Mouse (Mus musculus) embryo, embryonic 10.5 days (tissue): ENCODE results near the gene Kcnj14.

Experiments
- DNase-seq: peaks from one replicate; pipeline ENCODE4 v3.0.0-alpha.2; 2015; ENCODE audit warnings: low spot score

The Kcnj14 gene

DNA sequence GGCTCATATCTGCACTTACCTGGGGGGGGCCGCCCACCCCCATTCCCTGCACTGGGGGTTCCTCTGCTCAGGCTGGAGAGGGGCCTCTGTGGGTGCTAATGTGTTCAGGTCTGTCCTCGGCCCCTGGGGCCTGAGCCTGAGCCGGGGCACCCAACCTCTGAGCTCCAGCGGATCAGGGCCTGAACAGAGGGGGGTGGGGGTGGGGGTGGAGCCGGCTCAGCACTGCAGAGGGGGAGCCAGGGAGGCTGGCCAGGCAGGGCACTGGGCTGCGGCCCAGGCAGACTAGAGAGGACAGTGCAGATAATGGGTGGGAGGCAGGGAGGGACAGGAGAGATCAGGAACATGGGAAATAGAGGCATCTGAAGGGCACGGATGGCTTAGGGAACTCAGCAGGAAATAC lies at the start of gene Kcnj14:
TSS of gene Kcnj14 (minus strand) at position 185 of the 400 bp plus-strand sequence.
- no peak for DNase-seq

DNA sequence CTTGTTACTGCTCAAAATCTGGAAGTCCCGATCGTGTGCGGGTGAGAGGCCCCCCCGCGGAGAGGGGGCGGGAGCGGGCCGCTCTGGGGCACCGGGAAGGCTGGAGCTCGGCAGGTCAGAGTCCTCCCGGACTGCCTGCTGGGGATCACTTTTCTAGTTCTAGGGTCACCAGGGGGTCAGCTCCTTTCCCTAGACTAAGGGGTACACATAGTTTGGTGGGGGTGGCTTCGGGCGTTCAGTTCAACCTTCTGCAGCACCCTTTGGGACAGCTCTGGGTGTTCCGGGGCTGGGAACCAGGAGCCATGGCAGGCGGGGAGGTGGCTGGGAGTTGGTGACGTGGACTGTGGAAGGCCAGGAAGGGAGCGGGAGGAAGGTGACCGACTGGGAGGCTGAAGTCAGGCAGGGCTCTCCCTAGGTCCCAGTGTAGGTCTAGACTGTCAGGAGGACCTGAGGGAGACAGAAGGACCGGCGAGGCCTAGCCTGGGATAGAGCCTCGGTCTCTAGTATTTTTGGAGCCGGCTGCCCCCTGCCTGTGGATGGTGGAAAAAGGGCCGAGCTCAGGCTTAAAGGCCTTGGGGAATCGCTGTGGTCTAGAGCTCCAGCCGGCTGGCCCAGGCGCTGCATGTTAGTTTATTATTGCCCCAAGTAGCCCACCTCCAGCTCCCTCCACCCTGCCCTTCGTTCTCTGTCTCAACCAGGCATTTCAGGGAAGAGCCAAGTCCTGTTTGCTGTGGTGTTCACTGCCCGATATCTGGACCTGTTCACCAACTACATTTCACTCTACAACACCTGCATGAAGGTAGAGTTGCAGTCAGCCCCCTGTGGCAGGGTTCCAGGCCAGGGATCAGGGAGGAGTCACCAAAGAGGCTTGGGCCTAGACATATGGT lies 48.7 kb upstream of the Kcnj14 start:
- DNase-seq: peak; percentile 73

DNA sequence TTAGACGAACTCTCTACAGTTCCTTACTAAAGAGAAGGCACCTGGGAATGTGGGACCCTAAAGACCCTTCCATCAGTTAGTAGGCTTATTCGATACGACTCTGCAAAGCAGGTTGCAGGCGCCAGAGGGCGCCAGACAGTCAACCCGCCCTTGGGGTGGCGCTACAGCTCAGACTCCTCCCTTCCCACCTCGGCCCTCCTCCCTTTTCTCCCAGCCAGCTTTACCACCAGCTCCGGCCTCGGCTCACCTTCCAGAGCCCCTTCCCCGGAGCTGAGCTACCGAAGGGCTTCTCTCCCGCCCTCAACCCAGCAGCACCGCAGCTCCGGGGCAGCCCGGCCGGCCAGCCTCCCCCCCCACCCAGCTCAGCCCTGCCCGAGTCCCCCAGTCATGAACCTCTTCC lies 48.0 kb upstream of the Kcnj14 start, which contains the start of gene Kdelr1:
TSS of gene Kdelr1 (plus strand) at position 149 of the 400 bp plus-strand sequence.
- peak; percentile 96 for DNase-seq

DNA sequence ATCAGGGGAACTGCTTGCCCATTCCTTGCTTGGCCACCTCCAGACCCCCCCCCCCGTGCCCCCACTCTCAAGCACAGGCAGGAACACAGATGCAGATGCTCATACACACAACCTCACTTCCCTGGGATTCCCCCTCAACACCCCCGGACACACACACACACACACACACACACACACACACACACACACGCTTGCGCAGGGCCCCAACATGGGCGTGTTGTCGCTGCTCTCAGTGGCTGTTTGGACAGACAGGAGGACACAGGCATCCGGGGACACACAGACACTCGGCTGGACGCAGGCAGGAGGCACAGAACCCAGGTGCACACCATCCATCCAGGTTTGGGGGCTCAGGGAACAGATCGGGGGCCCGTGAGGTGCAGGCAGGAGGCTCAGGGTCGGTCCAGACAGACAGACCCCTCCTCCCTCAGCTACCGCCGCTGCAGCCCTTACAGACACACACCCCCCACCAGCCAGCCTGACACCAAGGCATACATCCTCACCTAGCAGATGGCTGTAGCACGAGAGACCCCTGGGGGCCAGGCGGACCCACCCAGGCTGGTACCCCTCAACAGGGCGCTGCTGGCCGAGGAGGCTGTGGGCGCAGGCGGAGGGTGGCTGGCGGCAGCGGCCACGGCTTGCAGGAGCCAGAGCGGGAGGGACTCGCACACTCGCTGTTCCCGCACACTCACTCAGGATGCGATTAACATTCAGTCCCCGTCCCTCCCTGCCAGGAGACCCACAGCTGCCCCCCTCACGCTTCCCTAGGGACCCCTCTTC lies 45.9 kb upstream of the Kcnj14 start:
- peak; percentile 10 for DNase-seq

DNA sequence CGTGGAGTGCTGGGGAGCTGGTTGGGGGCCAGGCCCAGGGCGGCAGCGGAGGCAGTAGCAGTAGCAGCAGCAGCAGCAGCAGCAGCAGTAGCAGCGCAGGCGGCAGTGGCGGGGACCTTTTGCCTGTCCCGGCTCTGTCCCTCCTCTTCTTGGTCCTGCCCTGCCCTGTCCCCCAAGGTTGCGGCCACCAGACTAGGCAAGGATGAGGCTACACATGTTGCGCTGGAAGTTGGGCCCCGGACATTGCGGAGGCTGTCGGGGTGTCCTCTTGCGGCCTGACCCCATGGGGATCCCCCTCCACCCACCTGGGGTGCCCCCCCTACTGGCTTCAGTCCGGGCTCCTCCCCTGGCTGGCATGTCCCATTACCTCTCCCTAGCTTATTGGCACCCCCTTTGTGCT lies 45.2 kb upstream of the Kcnj14 start:
- DNase-seq: no peak

DNA sequence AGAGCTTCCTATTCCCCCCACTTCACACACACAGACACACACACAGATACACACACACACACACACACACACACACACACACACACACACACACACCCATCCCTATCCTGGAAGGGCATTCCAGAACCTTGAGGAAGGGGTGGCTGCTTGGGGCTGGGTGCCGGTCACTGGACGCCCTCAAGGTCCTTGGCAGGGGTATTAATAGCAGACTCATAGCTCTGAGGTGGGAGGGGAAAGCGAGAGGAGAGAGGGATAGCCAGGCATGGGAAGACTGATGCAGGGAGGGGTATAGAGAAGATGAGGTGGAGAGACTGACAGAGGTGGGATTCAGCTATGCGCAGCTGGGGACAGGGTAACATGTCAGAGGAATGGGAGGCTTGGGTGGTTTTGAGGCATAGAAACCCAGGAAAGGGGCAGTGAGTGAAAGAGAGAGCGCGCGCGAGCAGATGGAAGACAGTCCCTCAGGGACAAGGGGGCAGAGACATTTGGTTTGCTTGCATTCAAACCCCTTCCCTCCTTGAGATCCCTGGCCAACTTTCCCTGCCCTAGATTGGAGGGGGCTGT lies 44.6 kb upstream of the Kcnj14 start:
- DNase-seq: peak; percentile 27

DNA sequence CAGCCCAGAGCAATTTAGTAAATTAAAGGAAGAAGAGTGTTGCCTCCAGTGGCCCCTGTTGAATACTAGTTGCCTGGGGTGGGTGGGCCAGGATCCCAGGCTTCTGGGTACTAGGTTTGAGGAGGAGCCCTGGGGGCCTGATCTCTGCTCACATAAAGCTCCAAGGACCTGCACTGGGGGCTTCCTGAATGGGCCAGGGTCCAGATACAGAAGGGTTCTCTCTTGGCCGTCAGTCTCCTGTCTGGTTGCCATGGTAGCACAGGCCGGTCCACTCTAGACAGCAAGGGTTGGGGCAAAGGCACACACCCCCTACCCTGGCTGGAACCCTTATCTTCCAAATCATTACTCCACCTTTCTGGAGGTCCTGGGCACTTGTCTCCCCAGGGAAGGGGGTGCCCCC lies 43.3 kb upstream of the Kcnj14 start:
- DNase-seq: peak; percentile 33

DNA sequence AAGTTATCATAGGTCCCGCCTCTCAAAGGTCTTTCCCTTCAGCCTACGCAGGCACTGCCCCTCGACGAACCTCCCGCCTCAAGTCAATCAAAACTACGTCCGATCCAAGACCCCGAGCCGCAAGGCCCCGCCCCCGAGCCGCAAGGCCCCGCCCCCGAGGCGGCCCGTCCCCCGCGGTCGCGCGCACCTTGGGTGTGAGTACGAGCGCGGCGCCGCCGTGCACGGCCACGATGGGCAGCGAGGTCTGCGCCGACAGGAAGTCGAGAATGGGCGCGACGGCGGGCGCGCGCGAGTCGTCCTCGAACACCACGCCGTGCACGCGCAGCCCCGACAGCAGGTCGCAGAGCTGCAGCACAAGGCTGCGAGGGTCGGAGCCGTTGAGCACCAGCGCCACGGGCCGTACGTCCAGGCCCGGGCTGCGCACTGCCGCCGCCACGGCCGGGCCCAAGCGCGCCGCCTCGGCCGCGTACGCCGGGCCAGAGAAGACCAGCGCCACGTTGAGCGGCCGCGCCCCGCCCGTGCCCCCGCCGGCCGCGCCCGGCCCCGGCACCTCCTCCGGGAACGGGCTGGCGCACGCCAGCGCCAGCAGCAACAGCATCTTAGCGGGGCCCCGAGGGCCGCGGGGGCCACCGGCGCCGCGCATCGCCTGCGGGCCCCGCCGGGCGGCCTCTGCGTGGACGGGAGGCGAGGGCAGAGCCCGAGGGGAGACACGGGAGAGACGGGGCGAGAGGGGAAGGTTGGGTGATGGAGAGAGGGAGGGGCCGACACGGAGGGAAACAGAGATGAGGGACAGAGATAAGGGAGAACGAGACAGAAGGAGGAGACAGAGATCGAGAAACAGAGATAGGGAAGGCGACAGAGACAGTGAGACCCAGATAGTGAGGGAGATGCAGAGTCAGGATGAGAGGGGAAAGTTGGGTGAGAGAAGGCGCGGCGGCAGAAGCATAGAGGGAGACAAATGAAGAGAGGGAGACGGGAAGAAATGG lies 41.6 kb upstream of the Kcnj14 start:
- peak; percentile 92 for DNase-seq

DNA sequence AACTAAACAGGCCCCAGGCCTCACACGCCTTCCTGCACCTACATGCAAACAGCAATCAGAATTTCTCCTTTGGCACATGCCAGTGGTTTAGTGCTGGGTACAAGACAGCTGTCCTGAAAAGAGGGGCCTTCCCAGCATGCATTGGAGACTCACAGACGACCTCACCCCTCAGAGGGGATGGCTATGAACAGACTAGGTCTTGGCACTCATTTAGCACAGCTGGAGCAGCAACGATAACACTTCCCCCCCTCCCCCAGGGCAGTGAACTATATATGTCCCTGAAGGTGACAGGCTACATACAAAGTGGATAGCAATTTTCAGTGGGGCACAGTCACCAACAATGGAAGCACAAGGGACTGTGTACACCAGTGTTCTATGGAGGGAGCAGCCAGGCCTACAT lies 39.9 kb upstream of the Kcnj14 start:
- DNase-seq: no peak

DNA sequence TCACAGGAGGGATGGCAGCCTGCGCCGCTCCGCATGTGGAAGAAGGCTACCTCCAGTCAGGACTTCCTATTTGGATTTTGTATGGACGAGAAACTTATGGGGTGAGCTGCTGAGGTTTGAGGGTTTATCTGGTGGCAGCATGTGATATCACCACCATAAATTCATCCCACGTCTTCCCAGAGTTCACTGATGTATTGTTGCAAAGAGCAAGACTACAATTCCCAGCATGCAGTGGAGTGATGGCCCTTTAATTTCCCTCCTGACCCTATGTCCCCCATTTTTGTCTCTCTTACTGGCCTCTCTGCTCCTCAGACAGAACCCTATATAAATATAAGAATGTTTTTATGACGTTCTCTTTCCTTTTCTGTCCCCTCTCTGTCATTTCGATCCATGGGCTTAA lies 38.2 kb upstream of the Kcnj14 start:
- no peak for DNase-seq

DNA sequence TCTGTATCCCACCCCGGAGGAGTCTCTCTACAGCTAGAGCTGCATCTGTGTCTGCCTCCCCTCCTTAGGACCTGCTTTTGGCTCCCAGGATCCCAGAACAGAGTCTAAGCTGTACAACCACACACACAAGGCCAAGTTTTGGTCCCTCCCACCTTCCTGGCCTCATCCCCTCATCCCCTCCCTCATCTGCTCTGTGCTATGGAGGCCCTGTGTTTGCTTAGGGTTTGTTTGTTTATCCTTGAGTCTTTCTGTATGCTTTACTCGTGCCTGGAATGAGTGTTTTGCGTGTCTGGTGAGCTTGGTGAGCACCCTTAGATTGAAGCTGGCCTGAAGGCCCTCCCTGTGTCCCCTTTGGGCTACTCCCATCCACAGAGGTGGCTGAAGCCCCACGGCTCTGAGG lies 34.4 kb upstream of the Kcnj14 start:
- DNase-seq: no peak

DNA sequence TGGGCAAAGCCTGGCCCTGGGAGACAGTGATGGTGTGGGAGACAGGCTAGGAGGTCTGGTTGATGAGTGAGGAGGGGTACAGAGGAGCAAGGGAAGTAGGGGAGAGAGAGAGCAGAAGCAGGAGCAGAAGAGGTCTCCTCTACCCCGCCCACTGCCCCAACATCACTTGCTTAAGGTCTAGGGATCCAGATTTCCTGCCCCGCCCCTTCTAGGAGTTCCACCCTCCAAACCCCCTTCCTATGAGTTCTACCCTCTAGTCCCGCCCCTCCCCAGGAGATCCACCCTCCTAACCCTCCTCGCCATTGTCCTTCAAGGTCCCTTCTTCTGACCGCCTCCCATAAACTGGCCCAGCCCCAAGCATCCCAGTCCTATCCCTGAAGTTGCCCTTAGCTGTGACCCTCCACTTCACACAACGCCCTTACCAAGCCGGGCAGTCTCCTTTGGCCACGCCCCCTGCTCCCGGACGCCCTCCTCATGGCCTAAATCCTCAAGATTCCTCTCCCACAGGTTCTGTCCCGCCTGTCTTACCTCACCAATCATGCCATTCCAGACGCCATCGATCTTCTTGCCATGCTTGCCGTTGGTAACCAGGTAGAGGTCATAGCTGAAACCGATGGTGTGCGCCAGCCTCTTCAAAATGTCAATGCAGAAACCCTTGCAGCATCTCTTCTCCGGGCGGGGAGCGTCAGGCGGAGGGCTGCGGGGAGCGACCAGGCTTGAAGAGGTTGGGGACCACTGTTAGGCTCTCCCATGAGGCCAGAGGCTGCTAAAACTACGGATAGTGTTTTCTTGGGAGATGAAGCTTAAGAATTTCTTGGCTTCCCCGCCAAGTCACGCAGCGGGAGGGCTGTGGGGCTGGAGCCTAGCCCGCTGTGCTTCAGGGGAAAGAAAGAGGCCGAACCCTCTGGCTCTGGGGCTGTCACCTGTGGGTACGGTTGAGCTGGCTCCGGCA lies 32.6 kb upstream of the Kcnj14 start:
- peak; percentile 64 for DNase-seq

DNA sequence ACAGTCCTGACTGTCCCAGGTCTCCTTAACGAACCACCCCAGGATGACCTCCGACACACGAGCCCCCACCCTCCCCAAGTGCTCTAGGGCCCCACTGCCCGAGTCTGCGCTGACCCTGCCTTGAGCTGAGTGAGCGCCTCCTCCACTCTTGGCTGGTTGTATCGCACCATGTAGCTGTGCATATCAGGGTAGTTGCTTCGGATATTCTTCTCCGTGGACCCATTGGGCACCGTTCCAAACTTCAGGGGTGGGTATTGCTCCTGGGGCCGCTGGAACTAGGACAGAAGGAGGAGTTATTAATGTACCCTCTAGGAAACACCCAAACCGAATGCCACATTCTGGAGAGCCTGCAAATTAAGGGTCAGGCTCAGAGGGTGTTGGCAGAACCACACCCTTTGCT lies 28.5 kb upstream of the Kcnj14 start:
- DNase-seq: no peak

DNA sequence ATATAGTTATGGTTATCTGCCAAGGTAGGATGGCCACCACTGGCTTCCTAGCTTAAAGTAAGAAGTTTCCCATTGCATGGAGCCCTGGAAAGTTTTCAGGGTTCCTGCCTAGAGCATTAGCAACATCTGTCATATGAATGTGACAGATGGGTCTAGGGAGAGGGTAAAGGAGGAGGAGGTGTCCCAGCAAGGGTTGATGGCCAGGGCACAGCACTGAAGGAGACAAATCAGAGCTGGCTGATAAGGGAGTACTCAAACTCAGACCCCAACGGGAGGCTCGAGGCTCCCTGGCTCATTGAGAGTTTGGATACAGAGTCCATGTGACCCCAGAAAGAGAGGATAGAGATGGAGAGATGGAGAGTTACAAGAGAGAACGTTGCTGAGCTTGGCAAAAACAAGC lies 26.1 kb upstream of the Kcnj14 start:
- no peak for DNase-seq

DNA sequence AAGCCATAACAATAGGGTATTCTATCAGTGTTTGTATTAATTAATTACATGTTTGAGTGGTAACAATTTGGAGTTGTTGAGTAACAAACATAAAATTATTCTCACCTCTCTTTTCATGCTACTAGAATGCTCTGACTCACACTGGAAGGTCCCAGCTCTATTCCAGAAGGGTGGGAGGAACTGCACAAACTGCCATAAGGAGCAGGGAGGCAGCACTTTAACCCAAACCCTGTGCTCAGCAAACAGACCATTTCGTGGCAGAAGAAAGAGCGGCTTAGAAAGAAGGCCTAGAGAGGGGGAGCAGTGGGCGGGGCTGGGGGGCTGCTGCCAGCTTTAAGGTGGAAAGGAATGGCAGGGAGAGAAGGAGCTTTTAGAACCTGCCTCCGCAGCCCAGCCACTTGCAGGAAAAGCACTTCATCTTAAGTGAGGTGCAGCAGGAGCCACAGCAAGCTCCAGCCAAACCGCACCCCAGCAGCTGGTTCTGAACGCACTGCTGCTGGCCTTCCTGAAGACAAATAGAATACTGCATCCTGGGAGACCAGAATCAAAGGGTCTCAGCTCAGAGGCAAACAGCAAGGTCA lies 24.0 kb upstream of the Kcnj14 start:
- no peak for DNase-seq

DNA sequence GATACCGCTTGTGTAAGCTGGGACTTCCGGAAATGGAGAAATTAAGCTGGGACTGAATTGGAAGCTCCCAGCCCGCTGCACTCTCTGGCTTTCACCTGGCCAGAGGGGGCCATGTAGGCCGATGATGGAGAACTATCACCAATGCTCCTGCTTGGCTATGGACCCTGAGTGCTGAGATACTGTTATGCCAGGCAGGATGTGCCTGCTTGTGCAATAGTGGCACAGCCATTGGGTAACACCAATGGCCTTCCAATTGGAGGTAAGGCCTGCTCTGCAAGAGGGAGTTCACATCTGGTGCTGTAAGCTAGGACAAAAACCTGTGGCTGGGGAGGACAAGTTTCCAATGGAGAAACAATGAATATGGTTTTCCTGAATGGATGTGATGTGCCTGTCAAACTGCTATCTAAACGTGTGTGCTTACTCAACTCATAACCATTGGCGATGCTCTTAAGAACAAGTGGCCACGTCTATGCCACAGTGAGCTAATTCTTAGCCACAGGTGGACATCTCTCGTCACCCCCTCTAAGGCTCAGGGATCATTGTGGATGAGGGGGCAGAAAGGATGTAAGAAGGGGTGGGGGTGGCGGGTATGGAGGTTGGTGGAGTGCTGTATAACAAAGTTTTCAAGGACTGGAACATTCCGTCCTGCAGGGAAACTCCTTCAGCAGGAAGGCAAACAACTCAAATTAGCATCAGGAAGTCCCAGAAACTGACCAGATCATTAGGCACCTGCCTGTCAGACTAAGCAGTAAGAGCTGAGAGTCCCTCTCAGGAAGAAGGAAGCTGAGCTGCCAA lies 18.6 kb upstream of the Kcnj14 start:
- no peak for DNase-seq

DNA sequence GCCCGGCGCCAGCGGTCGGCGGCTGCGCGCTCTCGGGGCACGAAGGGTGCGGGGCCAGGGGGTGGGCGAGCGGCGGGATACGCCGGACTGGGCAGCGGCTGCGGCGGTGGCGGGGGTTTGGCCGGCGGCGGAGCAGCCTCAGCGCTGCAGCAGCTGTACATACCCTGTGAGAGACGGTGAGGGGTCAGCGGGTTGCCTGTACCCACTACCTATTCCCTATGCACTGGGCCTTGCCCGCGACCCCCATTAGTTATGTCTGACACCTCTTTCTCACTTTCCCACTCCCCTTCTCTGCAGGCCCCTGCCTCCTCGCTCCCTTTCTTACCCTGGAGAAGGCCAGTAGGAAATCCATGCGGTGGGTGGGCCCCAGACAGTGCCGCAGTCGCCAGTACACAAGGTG lies 9.3 kb upstream of the Kcnj14 start:
- no peak for DNase-seq

DNA sequence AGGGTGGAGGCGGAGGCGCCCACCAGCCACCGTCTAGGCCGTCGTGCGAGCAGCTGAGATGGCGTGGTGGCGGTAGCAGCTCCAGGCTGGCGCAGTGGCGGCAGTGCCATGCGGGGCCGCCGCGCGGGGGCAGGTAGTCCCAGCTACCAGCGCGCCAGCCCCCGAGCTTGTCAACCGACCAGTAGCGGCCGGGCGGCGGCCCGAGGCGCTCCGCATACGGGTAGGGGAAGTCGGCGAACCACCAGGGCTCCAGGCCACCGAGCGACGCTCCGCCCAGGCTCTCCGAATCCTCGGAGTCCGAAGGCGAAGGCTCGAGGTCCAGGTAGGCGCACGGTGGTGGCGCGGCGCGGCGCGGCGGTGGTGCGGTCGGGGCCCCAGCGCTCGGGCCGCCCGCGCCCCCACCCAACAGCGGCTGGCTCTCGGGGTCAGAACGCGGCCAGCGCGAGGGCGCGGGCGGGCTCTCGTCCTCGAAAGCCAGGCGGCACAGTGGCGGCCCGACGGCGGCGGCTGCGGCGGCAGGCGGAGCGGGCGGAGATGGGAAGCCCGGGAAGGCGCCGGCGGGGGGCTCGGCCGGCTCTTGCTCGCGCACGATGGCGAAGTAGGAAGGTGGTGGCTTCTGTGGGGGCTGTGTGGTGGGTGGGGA lies 8.7 kb upstream of the Kcnj14 start:
- DNase-seq: no peak

DNA sequence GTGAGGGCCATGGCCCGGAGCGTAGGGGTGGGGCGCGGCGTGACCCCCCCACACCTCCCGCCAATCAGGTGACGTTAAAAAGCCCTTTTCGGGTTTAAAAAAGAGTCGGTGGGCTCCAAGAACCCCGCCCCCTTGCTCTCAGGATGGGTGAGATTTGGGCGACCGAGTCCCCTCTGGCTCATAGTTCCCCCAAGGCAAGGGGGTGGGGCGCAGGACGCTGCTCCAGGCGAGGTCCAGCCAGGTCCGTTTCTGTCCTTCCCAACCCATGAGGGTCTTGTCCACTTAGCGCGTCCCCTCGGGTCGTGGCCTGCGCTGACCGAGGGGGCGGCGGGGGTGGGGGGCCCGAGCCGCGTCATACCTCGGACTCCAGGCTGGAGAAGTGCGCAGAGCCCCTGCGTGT lies 7.8 kb upstream of the Kcnj14 start:
- no peak for DNase-seq
